In the genomic region with DNA sequence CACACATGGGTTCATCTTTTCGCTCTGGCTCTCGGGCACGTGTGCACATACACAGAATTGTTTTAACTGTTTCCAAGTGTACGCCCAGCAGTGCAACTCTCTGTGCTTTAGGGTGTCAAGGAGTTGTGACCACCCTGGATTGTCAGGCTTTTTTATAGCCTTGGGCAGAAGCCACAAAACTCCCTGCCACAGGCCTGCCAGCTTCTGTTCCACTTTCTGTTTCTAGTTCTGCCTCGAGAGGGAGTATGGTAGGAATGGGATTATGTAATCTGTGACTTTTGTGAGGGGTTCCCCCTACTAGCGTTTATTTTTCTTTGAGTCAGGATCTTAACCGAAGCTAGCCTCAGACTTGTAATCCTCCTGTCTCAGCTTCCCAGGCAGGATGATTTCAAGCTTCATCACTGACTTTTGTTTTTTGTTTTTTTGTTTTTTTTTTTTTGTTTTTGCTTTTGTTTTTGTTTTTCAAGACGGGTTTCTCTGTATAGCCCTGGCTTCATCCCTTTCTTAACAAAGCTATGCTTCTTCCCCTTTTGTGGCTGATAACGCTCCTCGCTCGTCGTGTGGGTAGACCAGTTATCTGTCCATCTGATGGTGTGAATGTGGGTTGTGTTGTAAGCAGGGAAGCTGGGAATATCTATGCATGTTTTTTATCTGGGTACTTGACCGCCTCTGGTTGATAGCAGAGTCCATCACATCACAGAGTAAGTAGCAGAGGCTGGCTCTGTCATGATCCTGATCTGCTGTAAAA, we compare ENCODE assay signal across 18 mouse cellular contexts. TPM values are rescaled to one million over a fixed set of nuclear protein-coding genes. Genes with fewer than 3 reads are reported as not detected.
DNase-seq lines count a peak whose midpoint lies in the region; ATAC-seq lines count a peak whose summit lies in the region.
"Had no signal": no experiment of that assay in that cellular context is flagged by ENCODE, and none has a peak within 500 bp of the region (broad histone marks: within the 10 kb centered on the region; RNA-seq: fewer than 3 reads in every experiment).

No protein-coding gene starts in this region.

- H3K27me3 ChIP-seq in liver, embryonic 12.5 days (replicated peaks) = no peaks in the 10 kb centered on the region
- no peaks in the 10 kb centered on the region for H3K27me3 ChIP-seq in liver, embryonic 11.5 days (replicated peaks; ENCODE audit: control insufficient read depth, insufficient read depth, low read length)
- H3K27me3 ChIP-seq: forebrain, embryonic 13.5 days; heart, embryonic 15.5 days; hindbrain, embryonic 15.5 days; kidney, embryonic 15.5 days; limb, embryonic 15.5 days; Patski had no signal

- DNase-seq in liver, embryonic 11.5 days (ENCODE audit: low spot score) = no peak
- DNase-seq in MEL-GATA-1-ER (ENCODE audit: extremely low read depth, low read depth) = peak; percentile 50
- DNase-seq in spleen, postnatal 4 days (ENCODE audit: low spot score in 2 of 2) = no peak
- no peak for DNase-seq in embryo, embryonic 11 days
- DNase-seq: cerebellum, postnatal 10 days; lung, postnatal 10 days; spleen, adult 18-20 months; thymus, adult 18-20 months had no signal

- 33% methylated on average over 13 of the region's 13 CpGs for WGBS in liver, embryonic 12.5 days (ENCODE audit: insufficient replicate concordance)
- 56% methylated on average over 13 of the region's 13 CpGs for WGBS in liver, embryonic 11.5 days

- no peak overlapping the region for H3K27ac ChIP-seq in liver, embryonic 12.5 days
- H3K27ac ChIP-seq in liver, embryonic 11.5 days (ENCODE audit: low read depth, low read length) = no peak overlapping the region
- H3K27ac ChIP-seq: forebrain, embryonic 13.5 days; heart, embryonic 15.5 days; hindbrain, embryonic 15.5 days; kidney, embryonic 15.5 days; limb, embryonic 15.5 days had no signal

- no peak overlapping the region for H3K9ac ChIP-seq in liver, embryonic 12.5 days
- no peak overlapping the region for H3K9ac ChIP-seq in liver, embryonic 11.5 days (ENCODE audit: low read depth, low read length)
- H3K9ac ChIP-seq: forebrain, embryonic 13.5 days; heart, embryonic 15.5 days; hindbrain, embryonic 15.5 days; kidney, embryonic 15.5 days; limb, embryonic 15.5 days had no signal

- H3K4me1 ChIP-seq in liver, embryonic 12.5 days = peaks cover 13% of the 10 kb centered on the region; the same call in 1 of the 2 replicates
- H3K4me1 ChIP-seq in liver, embryonic 11.5 days (replicated peaks; ENCODE audit: control insufficient read depth, insufficient read depth, low read length) = no peaks in the 10 kb centered on the region
- H3K4me1 ChIP-seq: forebrain, embryonic 13.5 days; heart, embryonic 15.5 days; hindbrain, embryonic 15.5 days; kidney, embryonic 15.5 days; limb, embryonic 15.5 days had no signal

- H3K4me3 ChIP-seq in liver, embryonic 12.5 days = no peak overlapping the region
- H3K4me3 ChIP-seq in liver, embryonic 11.5 days (ENCODE audit: low read depth, low read length) = no peak overlapping the region
- H3K4me3 ChIP-seq: forebrain, embryonic 13.5 days; heart, embryonic 15.5 days; hindbrain, embryonic 15.5 days; kidney, embryonic 15.5 days; limb, embryonic 15.5 days had no signal

- H3K36me3 ChIP-seq in liver, embryonic 12.5 days = peaks cover 39% of the 10 kb centered on the region
- H3K36me3 ChIP-seq in liver, embryonic 11.5 days (ENCODE audit: control insufficient read depth, insufficient read depth, low read length) = peaks cover 8% of the 10 kb centered on the region; the same call in 1 of the 2 replicates

- ATAC-seq in liver, embryonic 12.5 days = no peak
- no peak for ATAC-seq in liver, embryonic 11.5 days (replicated peaks; ENCODE audit: low FRiP score)
- peak; percentile 81 for ATAC-seq in granulocyte monocyte progenitor cell, adult 5-6 weeks (replicated peaks; ENCODE audit: poor library complexity, severe bottlenecking)
- ATAC-seq in monocyte, adult 5-6 weeks (replicated peaks; ENCODE audit: insufficient number of reproducible peaks, low FRiP score, low TSS enrichment, poor library complexity, severe bottlenecking) = peak; percentile 55
- ATAC-seq: CD4-positive, CD25-positive, alpha-beta regulatory T cell, adult 4 months; forebrain, embryonic 13.5 days; Patski had no signal

- no peaks in the 10 kb centered on the region for H3K9me3 ChIP-seq in liver, embryonic 12.5 days (replicated peaks)
- H3K9me3 ChIP-seq in liver, embryonic 11.5 days (ENCODE audit: control insufficient read depth, low read length) = no peaks in the 10 kb centered on the region
- H3K9me3 ChIP-seq: forebrain, embryonic 13.5 days; heart, embryonic 15.5 days; hindbrain, embryonic 15.5 days; limb, embryonic 15.5 days had no signal

- 0 out of 2 replicates have a peak overlapping the region, but pooled peaks have one; percentile 8 for H3K4me2 ChIP-seq in liver, embryonic 12.5 days
- no peak overlapping the region for H3K4me2 ChIP-seq in liver, embryonic 11.5 days
- H3K4me2 ChIP-seq: forebrain, embryonic 13.5 days; heart, embryonic 15.5 days; hindbrain, embryonic 15.5 days; kidney, embryonic 15.5 days; limb, embryonic 15.5 days had no signal

RNA-seq across cellular contexts. Expression of a gene that starts 28.6 kb away (rescaled TPM):
- 0.38 and 0.41 TPM in 2 replicates for polyA plus RNA-seq in liver, embryonic 12.5 days (2016; fragmentation: Nextera tagmentation; extraction: Ambion mirVana)
- 0.41 and 0.55 TPM in 2 replicates for polyA plus RNA-seq in liver, embryonic 11.5 days (2014; fragmentation: Nextera tagmentation; extraction: Ambion mirVana)
- 0.71 and 0.96 TPM in 2 replicates for total RNA-seq in granulocyte monocyte progenitor cell, adult 5-6 weeks (2014; fragmentation: Nextera tagmentation)
- total RNA-seq in granulocyte monocyte progenitor cell, adult 5-6 weeks (2017) = 0.88 and 1.1 TPM in 2 replicates
- 1.7 to 4.3 TPM (median 2.6 TPM) in 3 replicates for total RNA-seq in monocyte, adult 5-6 weeks (2017)
- polyA plus RNA-seq: CD4-positive, CD25-positive, alpha-beta regulatory T cell, adult 4 months had no signal

RNA-seq across cellular contexts. Expression of a gene that starts 37.9 kb away (rescaled TPM):
- polyA plus RNA-seq in liver, embryonic 12.5 days (2016; fragmentation: Nextera tagmentation; extraction: Ambion mirVana) = 7.0 and 8.3 TPM in 2 replicates
- polyA plus RNA-seq in liver, embryonic 11.5 days (2014; fragmentation: Nextera tagmentation; extraction: Ambion mirVana) = 15.0 and 15.8 TPM in 2 replicates
- 49.3 and 54.8 TPM in 2 replicates for total RNA-seq in granulocyte monocyte progenitor cell, adult 5-6 weeks (2014; fragmentation: Nextera tagmentation)
- 31.6 and 36.8 TPM in 2 replicates for total RNA-seq in granulocyte monocyte progenitor cell, adult 5-6 weeks (2017)
- total RNA-seq in monocyte, adult 5-6 weeks (2017) = 49.3 to 85.9 TPM (median 54.0 TPM) in 3 replicates

RNA-seq across cellular contexts. Expression of a gene that starts 54.3 kb away (rescaled TPM):
- 0.19 and 0.29 TPM in 2 replicates for polyA plus RNA-seq in liver, embryonic 12.5 days (2016; fragmentation: Nextera tagmentation; extraction: Ambion mirVana)
- polyA plus RNA-seq in liver, embryonic 11.5 days (2014; fragmentation: Nextera tagmentation; extraction: Ambion mirVana) = 2.1 and 2.6 TPM in 2 replicates
- not detected in 2 replicates for total RNA-seq in granulocyte monocyte progenitor cell, adult 5-6 weeks (2014; fragmentation: Nextera tagmentation)
- total RNA-seq in granulocyte monocyte progenitor cell, adult 5-6 weeks (2017) = not detected in 2 replicates
- total RNA-seq in monocyte, adult 5-6 weeks (2017) = not detected in 3 replicates
- polyA plus RNA-seq: Patski had no signal

Comparison
In these comparisons a context has a peak if more than half of its experiments do, and no peak if none do; other contexts are left out.
1. ATAC-seq: peak in granulocyte monocyte progenitor cell, adult 5-6 weeks (single experiment) and monocyte, adult 5-6 weeks (single experiment); none in liver, embryonic 12.5 days (single experiment) and liver, embryonic 11.5 days (single experiment).